Mouse (Mus musculus): ENCODE data around the gene Gm20696.

GRCm38 (mm10) chr6:99684899-99685298, 18.3 kb upstream of the Gm20696 start:
- TF ChIP-seq GATA1 (IDR thresholded peaks at IDR 0.05; ENCODE audit: borderline replicate concordance, low read length): no peak
- TF ChIP-seq FLI1 (IDR thresholded peaks at IDR 0.05; ENCODE audit: low read length): no peak
